In the genomic region with DNA sequence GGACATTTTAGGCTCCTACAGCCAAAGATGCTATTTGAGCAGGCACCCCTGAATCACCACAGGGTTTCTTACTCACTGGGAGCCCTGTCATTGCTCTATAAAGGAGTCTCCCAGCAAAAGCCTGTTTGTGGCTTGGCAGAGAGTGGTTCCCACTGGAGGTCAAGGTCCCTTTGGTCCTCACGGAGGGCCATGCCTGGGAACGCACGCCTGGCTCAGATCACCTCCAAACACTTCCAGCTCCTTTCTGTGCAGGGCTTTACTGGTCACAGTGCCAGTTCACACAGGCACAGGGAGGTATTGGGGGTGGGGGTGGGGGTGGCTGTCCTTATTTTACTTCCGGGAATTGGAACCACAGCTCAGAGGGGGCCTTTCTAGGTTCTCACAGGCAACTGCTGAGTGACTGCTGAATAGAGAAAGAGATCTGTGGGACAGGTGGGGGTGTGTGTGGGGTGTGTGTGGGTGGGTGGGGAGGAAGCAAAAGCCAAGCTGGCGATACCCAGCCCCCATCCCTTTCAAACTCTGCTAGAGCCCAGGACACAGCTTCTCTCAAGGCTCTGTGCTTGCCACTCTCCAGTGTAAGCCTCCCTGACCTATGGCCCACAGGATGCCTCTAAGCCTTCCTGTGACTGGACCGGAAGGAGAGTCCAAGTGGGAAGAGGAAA, we compare ENCODE assay signal across 18 mouse cellular contexts.
DNase-seq lines count a peak whose midpoint lies in the region; ATAC-seq lines count a peak whose summit lies in the region.
"Had no signal": no experiment of that assay in that cellular context is flagged by ENCODE, and none has a peak within 500 bp of the region (broad histone marks: within the 10 kb centered on the region; RNA-seq: fewer than 3 reads in every experiment).

No protein-coding gene starts in this region.

- H3K36me3 ChIP-seq in hindbrain, embryonic 10.5 days = no peaks in the 10 kb centered on the region
- H3K36me3 ChIP-seq in hindbrain, embryonic 11.5 days (ENCODE audit: control insufficient read depth, insufficient read depth, low read length) = no peaks in the 10 kb centered on the region
- H3K36me3 ChIP-seq in hindbrain, embryonic 14.5 days (replicated peaks; ENCODE audit: control insufficient read depth, insufficient read depth) = no peaks in the 10 kb centered on the region
- H3K36me3 ChIP-seq: forebrain, embryonic 15.5 days; heart, embryonic 12.5 days; liver, embryonic 13.5 days had no signal

- H3K9ac ChIP-seq in hindbrain, embryonic 11.5 days (ENCODE audit: low read depth, low read length) = no peak overlapping the region
- H3K9ac ChIP-seq in hindbrain, embryonic 14.5 days = no peak overlapping the region
- H3K9ac ChIP-seq: forebrain, embryonic 15.5 days; heart, embryonic 12.5 days; liver, embryonic 13.5 days had no signal

- ATAC-seq in hindbrain, embryonic 11.5 days (ENCODE audit: low FRiP score) = no peak
- peak; percentile 76; the same call in 1 of the 2 replicates for ATAC-seq in hindbrain, embryonic 14.5 days (ENCODE audit: low FRiP score)
- no peak for ATAC-seq in granulocyte monocyte progenitor cell, adult 5-6 weeks (replicated peaks; ENCODE audit: poor library complexity, severe bottlenecking)
- ATAC-seq: CD4-positive, CD25-positive, alpha-beta regulatory T cell, adult 4 months; forebrain, embryonic 15.5 days had no signal

- WGBS in hindbrain, embryonic 10.5 days = 66% methylated on average over 6 of the region's 6 CpGs
- 67% methylated on average over 6 of the region's 6 CpGs for WGBS in hindbrain, embryonic 11.5 days
- WGBS in hindbrain, embryonic 14.5 days = 67% methylated on average over 6 of the region's 6 CpGs

- no peak overlapping the region for H3K4me3 ChIP-seq in hindbrain, embryonic 10.5 days
- no peak overlapping the region for H3K4me3 ChIP-seq in hindbrain, embryonic 11.5 days (ENCODE audit: low read depth, low read length)
- H3K4me3 ChIP-seq in hindbrain, embryonic 14.5 days (replicated peaks; ENCODE audit: low read length) = no peak overlapping the region
- H3K4me3 ChIP-seq: forebrain, embryonic 15.5 days; heart, embryonic 12.5 days; liver, embryonic 13.5 days; megakaryocyte, embryonic 14.5 days had no signal

- no peak overlapping the region for H3K4me2 ChIP-seq in hindbrain, embryonic 11.5 days (replicated peaks; ENCODE audit: low read depth, low read length)
- no peak overlapping the region for H3K4me2 ChIP-seq in hindbrain, embryonic 14.5 days (replicated peaks)
- H3K4me2 ChIP-seq: forebrain, embryonic 15.5 days; heart, embryonic 12.5 days; liver, embryonic 13.5 days had no signal

- H3K27ac ChIP-seq in hindbrain, embryonic 10.5 days = peak overlapping the region; percentile 1; the same call in 1 of the 2 replicates
- no peak overlapping the region for H3K27ac ChIP-seq in hindbrain, embryonic 11.5 days (ENCODE audit: low read depth, low read length)
- H3K27ac ChIP-seq in hindbrain, embryonic 14.5 days = no peak overlapping the region
- H3K27ac ChIP-seq: forebrain, embryonic 15.5 days; liver, embryonic 13.5 days had no signal

- H3K4me1 ChIP-seq in hindbrain, embryonic 10.5 days (replicated peaks) = peaks cover 7% of the 10 kb centered on the region; the same call in 1 of the 2 replicates
- no peaks in the 10 kb centered on the region for H3K4me1 ChIP-seq in hindbrain, embryonic 11.5 days (replicated peaks; ENCODE audit: control insufficient read depth, insufficient read depth, low read length)
- H3K4me1 ChIP-seq in hindbrain, embryonic 14.5 days (replicated peaks; ENCODE audit: control insufficient read depth, insufficient read depth, low read length) = no peaks in the 10 kb centered on the region
- H3K4me1 ChIP-seq: forebrain, embryonic 15.5 days; heart, embryonic 12.5 days; megakaryocyte, embryonic 14.5 days had no signal

- 0 out of 2 replicates have a peak, but pooled peaks cover 2% of the 10 kb centered on the region for H3K9me3 ChIP-seq in hindbrain, embryonic 10.5 days
- no peaks in the 10 kb centered on the region for H3K9me3 ChIP-seq in hindbrain, embryonic 11.5 days (ENCODE audit: control insufficient read depth, low read length)
- H3K9me3 ChIP-seq in hindbrain, embryonic 14.5 days (ENCODE audit: control insufficient read depth, low read length) = no peaks in the 10 kb centered on the region
- H3K9me3 ChIP-seq: forebrain, embryonic 15.5 days had no signal

- H3K27me3 ChIP-seq in hindbrain, embryonic 10.5 days (ENCODE audit: insufficient read depth, poor library complexity, severe bottlenecking) = no peaks in the 10 kb centered on the region; the same call in 1 of the 2 replicates
- no peaks in the 10 kb centered on the region for H3K27me3 ChIP-seq in hindbrain, embryonic 11.5 days (ENCODE audit: control insufficient read depth, insufficient read depth, low read length)
- H3K27me3 ChIP-seq in hindbrain, embryonic 14.5 days (ENCODE audit: control insufficient read depth, insufficient read depth, low read length) = no peaks in the 10 kb centered on the region
- H3K27me3 ChIP-seq: forebrain, embryonic 15.5 days had no signal

- DNase-seq in hindbrain, embryonic 10.5 days (ENCODE audit: low spot score) = no peak
- no peak for DNase-seq in hindbrain, embryonic 11.5 days (ENCODE audit: low spot score)
- peak; percentile 66 to 75 for DNase-seq in right cerebral cortex, postnatal 10 days (ENCODE audit: low spot score in 2 of 2)
- DNase-seq in right cerebral cortex, postnatal 25 days = no peak
- no peak for DNase-seq in hindbrain, embryonic 14.5 days (ENCODE audit: low spot score)
- peak; percentile 32 for DNase-seq in thymus, postnatal 25 days
- DNase-seq in embryo, embryonic 10.5 days (ENCODE audit: low spot score) = no peak
- DNase-seq: cerebellum, adult 8-10 months; gastrocnemius, postnatal 14 days; kidney, adult 18-20 months; kidney, postnatal 25 days; liver, embryonic 13.5 days; lung, postnatal 10 days had no signal

Comparison
In these comparisons a context has a peak if more than half of its experiments do, and no peak if none do; other contexts are left out.
1. DNase-seq: peak in right cerebral cortex, postnatal 10 days (2 of 2) and thymus, postnatal 25 days (single experiment); none in hindbrain, embryonic 10.5 days (single experiment), hindbrain, embryonic 11.5 days (single experiment), right cerebral cortex, postnatal 25 days (single experiment), hindbrain, embryonic 14.5 days (single experiment) and embryo, embryonic 10.5 days (single experiment).